Mouse (Mus musculus) brain, embryonic 14.5 days (tissue): ENCODE measurements at regions not wholly inside any gene's neighbourhood (a gene's known extent, or its start where the extent isn't known, plus 50 kb on each side); places are given as distances from the start of the nearest gene placed in this dataset.

Experiments
- CTCF ChIP-seq: fragments of 200-500 bp; IDR thresholded peaks from 2 replicates; pipeline ENCODE4 v1.5.1; 2012; ENCODE audit warnings: inconsistent platforms, mild to moderate bottlenecking, moderate library complexity, borderline replicate concordance; ENCODE audit not compliant: insufficient read depth, insufficient read length; ENCODE audit errors: extremely low read depth
- POLR2A ChIP-seq: fragments of 200-500 bp; IDR thresholded peaks from 2 replicates; pipeline ENCODE4 v1.6.1; 2012; ENCODE audit warnings: mild to moderate bottlenecking, inconsistent platforms, borderline replicate concordance; ENCODE audit not compliant: poor library complexity, insufficient read depth, insufficient read length, severe bottlenecking; ENCODE audit errors: extremely low read depth

- TF ChIP-seq POLR2A (no peak), CTCF (no peak)
Observed at GRCm38 (mm10) chr1:176588144-176588543, 225.7 kb downstream of the Cep170 start.
